Mouse (Mus musculus) forebrain, embryonic 11.5 days (tissue): ENCODE measurements around the gene Tle1. TPM values are rescaled to one million over a fixed set of nuclear protein-coding genes. Genes with fewer than 3 reads are reported as not detected.

Experiments
- ATAC-seq: fragments of 200-750 bp; cut with Nextera tagmentation; replicated peaks from 2 replicates; pipeline ENCODE4 v1.8.0; 2017; ENCODE audit warnings: moderate TSS enrichment; ENCODE audit not compliant: low FRiP score
- DNase-seq: peaks from one replicate; pipeline ENCODE4 v3.0.0-alpha.2; 2017; ENCODE audit warnings: low spot score
- H3K27ac ChIP-seq: fragments of 300-500 bp; sonication (generic); 2 replicates; pipeline ENCODE4 v1.5.1; 2014; ENCODE audit warnings: low read depth, low read length
- H3K27me3 ChIP-seq: fragments of 300-500 bp; sonication (generic); 2 replicates; pipeline ENCODE4 v1.6.1; 2014; ENCODE audit warnings: mild to moderate bottlenecking, low read length, mixed read lengths; ENCODE audit not compliant: control insufficient read depth, insufficient read depth
- H3K36me3 ChIP-seq: fragments of 300-500 bp; sonication (generic); 2 replicates; pipeline ENCODE4 v1.6.1; 2014; ENCODE audit warnings: mild to moderate bottlenecking, low read length, moderate library complexity, mixed read lengths; ENCODE audit not compliant: control insufficient read depth, insufficient read depth
- H3K4me1 ChIP-seq: fragments of 300-500 bp; sonication (generic); replicated peaks from 2 replicates; pipeline ENCODE4 v1.6.1; 2014; ENCODE audit warnings: low read length, mixed read lengths; ENCODE audit not compliant: control insufficient read depth, insufficient read depth
- H3K4me2 ChIP-seq: fragments of 300-500 bp; sonication (generic); 2 replicates; pipeline ENCODE4 v1.6.1; 2014; ENCODE audit warnings: low read depth, mild to moderate bottlenecking, low read length, moderate library complexity, mixed read lengths; ENCODE audit not compliant: severe bottlenecking
- H3K4me3 ChIP-seq: fragments of 300-500 bp; sonication (generic); 2 replicates; pipeline ENCODE4 v1.5.1; 2014; ENCODE audit warnings: low read depth, low read length
- H3K9ac ChIP-seq: fragments of 300-500 bp; sonication (generic); 2 replicates; pipeline ENCODE4 v1.6.1; 2014; ENCODE audit warnings: low read length
- H3K9me3 ChIP-seq: fragments of 300-500 bp; sonication (generic); 2 replicates; pipeline ENCODE4 v1.6.1; 2016; ENCODE audit warnings: low read length, mixed read lengths; ENCODE audit not compliant: control insufficient read depth
- WGBS: fragments of 180-500 bp; shearing (Covaris S2); extraction: QIAGEN DNeasy Blood & Tissue Kit; methylation state at CpG from one replicate; pipeline ENCODE4 v1.1.7; 2014; 5-methylcytosine and 5-hydroxymethylcytosine counted together
- polyA plus RNA-seq: library from polyadenylated mRNA; unstranded; fragments of >200 nt; fragmentation: Nextera tagmentation; extraction: Ambion mirVana; gene quantifications from 2 replicates; pipeline ENCODE4 v1.2.1, GENCODE M21; 2014

The Tle1 gene
- polyA plus RNA-seq, 1 experiment from 2014 or later = 61.6 TPM

GRCm38 (mm10) chr4:72175943-72176342, 24.8 kb downstream of the Tle1 start:
- DNase-seq = no peak
- WGBS = 89% methylated on average over 1 of the region's 1 CpGs
- Histone ChIP-seq H3K4me3 (no peak overlapping the region), H3K36me3 (peaks cover 2% of the 10 kb centered on the region; the same call in 1 of the 2 replicates), H3K4me1 (no peaks in the 10 kb centered on the region), H3K27me3 (no peaks in the 10 kb centered on the region; the same call in 1 of the 2 replicates), H3K27ac (no peak overlapping the region), H3K4me2 (no peak overlapping the region), H3K9me3 (no peaks in the 10 kb centered on the region), H3K9ac (no peak overlapping the region)
- ATAC-seq = no peak

GRCm38 (mm10) chr4:72168267-72168666, 32.5 kb downstream of the Tle1 start:
- Histone ChIP-seq H3K9ac (no peak overlapping the region), H3K27me3 (no peaks in the 10 kb centered on the region; the same call in 1 of the 2 replicates), H3K36me3 (no peaks in the 10 kb centered on the region; the same call in 1 of the 2 replicates), H3K4me1 (peaks cover 16% of the 10 kb centered on the region), H3K9me3 (no peaks in the 10 kb centered on the region), H3K4me2 (no peak overlapping the region), H3K27ac (peak overlapping the region; percentile 72), H3K4me3 (no peak overlapping the region)
- ATAC-seq (peak; percentile 85), DNase-seq (no peak)
- WGBS = 7% methylated on average over 1 of the region's 1 CpGs

- Histone ChIP-seq H3K9me3 (no peaks in the 10 kb centered on the region), H3K4me2 (no peak overlapping the region), H3K4me3 (no peak overlapping the region), H3K4me1 (peaks cover 16% of the 10 kb centered on the region), H3K36me3 (no peaks in the 10 kb centered on the region; the same call in 1 of the 2 replicates), H3K27me3 (no peaks in the 10 kb centered on the region; the same call in 1 of the 2 replicates), H3K27ac (peak overlapping the region; percentile 72; the same call in 1 of the 2 replicates), H3K9ac (no peak overlapping the region)
- DNase-seq (peak; percentile 67), ATAC-seq (peak; percentile 94)
- 3% methylated on average over 2 of the region's 2 CpGs for WGBS
Observed at GRCm38 (mm10) chr4:72167761-72168229, 32.9 kb downstream of the Tle1 start.

- H3K27ac ChIP-seq = peak overlapping the region; percentile 51; the same call in 1 of the 2 replicates
- ATAC-seq (peak; percentile 13), DNase-seq (no peak)
- no peak overlapping the region for H3K4me2 ChIP-seq
- H3K4me3 ChIP-seq = no peak overlapping the region
- H3K27me3 ChIP-seq = no peaks in the 10 kb centered on the region; the same call in 1 of the 2 replicates
- no peak overlapping the region for H3K9ac ChIP-seq
- H3K36me3 ChIP-seq = no peaks in the 10 kb centered on the region; the same call in 1 of the 2 replicates
- no peaks in the 10 kb centered on the region for H3K9me3 ChIP-seq
- H3K4me1 ChIP-seq = peaks cover 16% of the 10 kb centered on the region
- WGBS = 33% methylated on average over 3 of the region's 3 CpGs
Observed at GRCm38 (mm10) chr4:72167171-72167570, 33.5 kb downstream of the Tle1 start.

GRCm38 (mm10) chr4:72166561-72166960, 34.2 kb downstream of the Tle1 start:
- Histone ChIP-seq H3K4me2 (no peak overlapping the region), H3K4me1 (peaks cover 18% of the 10 kb centered on the region), H3K36me3 (no peaks in the 10 kb centered on the region; the same call in 1 of the 2 replicates), H3K9me3 (no peaks in the 10 kb centered on the region), H3K9ac (no peak overlapping the region), H3K27ac (no peak overlapping the region; the same call in 1 of the 2 replicates), H3K27me3 (no peaks in the 10 kb centered on the region; the same call in 1 of the 2 replicates), H3K4me3 (no peak overlapping the region)
- no peak for ATAC-seq
- 50% methylated on average over 2 of the region's 2 CpGs for WGBS
- DNase-seq = no peak

GRCm38 (mm10) chr4:72165765-72166164, 35.0 kb downstream of the Tle1 start:
- Histone ChIP-seq H3K27ac (no peak overlapping the region), H3K4me2 (no peak overlapping the region), H3K9me3 (no peaks in the 10 kb centered on the region), H3K9ac (no peak overlapping the region), H3K4me3 (no peak overlapping the region), H3K36me3 (no peaks in the 10 kb centered on the region; the same call in 1 of the 2 replicates), H3K27me3 (no peaks in the 10 kb centered on the region; the same call in 1 of the 2 replicates), H3K4me1 (peaks cover 18% of the 10 kb centered on the region)
- DNase-seq (no peak), ATAC-seq (no peak)
- 88% methylated on average over 9 of the region's 9 CpGs for WGBS

GRCm38 (mm10) chr4:72162445-72163218, 38.1 kb downstream of the Tle1 start:
- Histone ChIP-seq H3K27me3 (peaks cover 2% of the 10 kb centered on the region; the same call in 1 of the 2 replicates), H3K4me3 (no peak overlapping the region), H3K36me3 (no peaks in the 10 kb centered on the region; the same call in 1 of the 2 replicates), H3K4me2 (no peak overlapping the region), H3K9ac (no peak overlapping the region), H3K9me3 (no peaks in the 10 kb centered on the region), H3K27ac (no peak overlapping the region), H3K4me1 (peaks cover 25% of the 10 kb centered on the region)
- DNase-seq (no peak), ATAC-seq (no peak)
- 90% methylated on average over 4 of the region's 4 CpGs for WGBS

GRCm38 (mm10) chr4:72160102-72160511, 40.6 kb downstream of the Tle1 start:
- WGBS = 13% methylated on average over 14 of the region's 14 CpGs
- Histone ChIP-seq H3K27ac (no peak overlapping the region), H3K4me3 (no peak overlapping the region), H3K4me2 (peak overlapping the region; percentile 12; the same call in 1 of the 2 replicates), H3K4me1 (peaks cover 18% of the 10 kb centered on the region), H3K36me3 (no peaks in the 10 kb centered on the region; the same call in 1 of the 2 replicates), H3K27me3 (peaks cover 2% of the 10 kb centered on the region; the same call in 1 of the 2 replicates), H3K9ac (no peak overlapping the region), H3K9me3 (no peaks in the 10 kb centered on the region)
- DNase-seq (peak; percentile 84), ATAC-seq (peak; percentile 94)
